Mouse (Mus musculus) T-helper 17 cell (primary cell): ENCODE data around the gene Zmynd8.

Source experiments
- in situ Hi-C, 2 experiments: fragments of 300-600 bp; cut with MboI, MseI; formaldehyde crosslinking; loops; 1 replicate in 1 of 2; 2 replicates in 1 of 2; pipeline ENCODE4 v1.15.1; 2025; ENCODE audit warnings: high pct_unique_total_duplicates in 2 of 2

The Zmynd8 gene

GRCm38 (mm10) chr2:165858453-165859384 lies 40.1 kb downstream of the Zmynd8 start:
- in situ Hi-C loops: no loop called here

GRCm38 (mm10) chr2:165857841-165858426 lies 40.9 kb downstream of the Zmynd8 start:
- in situ Hi-C loops: no loop called here

GRCm38 (mm10) chr2:165857395-165857831 lies 41.4 kb downstream of the Zmynd8 start:
- in situ Hi-C loops: no loop called here

- in situ Hi-C loops: no loop called here
Observed at GRCm38 (mm10) chr2:165856611-165857200, 42.1 kb downstream of the Zmynd8 start.

- in situ Hi-C loops: no loop called here
Observed at GRCm38 (mm10) chr2:165855641-165856301, 43.0 kb downstream of the Zmynd8 start.

- in situ Hi-C loops: no loop called here
Observed at GRCm38 (mm10) chr2:165854207-165854968, 44.4 kb downstream of the Zmynd8 start.

- in situ Hi-C loops: no loop called here
Observed at GRCm38 (mm10) chr2:165852896-165853633, 45.8 kb downstream of the Zmynd8 start.

GRCm38 (mm10) chr2:165852453-165852852 lies 46.4 kb downstream of the Zmynd8 start:
- in situ Hi-C loops: no loop called here

- in situ Hi-C loops: no loop called here
Observed at GRCm38 (mm10) chr2:165851811-165852415, 46.9 kb downstream of the Zmynd8 start.

GRCm38 (mm10) chr2:165850826-165851225 lies 48.0 kb downstream of the Zmynd8 start:
- in situ Hi-C loops: no loop called here

- in situ Hi-C loops: no loop called here
Observed at GRCm38 (mm10) chr2:165849129-165849528, 49.7 kb downstream of the Zmynd8 start.

- in situ Hi-C loops: no loop called here
Observed at GRCm38 (mm10) chr2:165846787-165847186, 52.0 kb downstream of the Zmynd8 start.

- in situ Hi-C loops: no loop called here
Observed at GRCm38 (mm10) chr2:165845490-165845889, 53.3 kb downstream of the Zmynd8 start.

GRCm38 (mm10) chr2:165843350-165843749 lies 55.5 kb downstream of the Zmynd8 start:
- in situ Hi-C loops: no loop called here

GRCm38 (mm10) chr2:165842241-165842640 lies 56.6 kb downstream of the Zmynd8 start:
- in situ Hi-C loops: no loop called here

- in situ Hi-C loops: no loop called here
Observed at GRCm38 (mm10) chr2:165841805-165842204, 57.0 kb downstream of the Zmynd8 start.

GRCm38 (mm10) chr2:165840852-165841251 lies 58.0 kb downstream of the Zmynd8 start:
- in situ Hi-C loops: no loop called here

GRCm38 (mm10) chr2:165839317-165839652 lies 59.5 kb downstream of the Zmynd8 start:
- in situ Hi-C loops: no loop called here

GRCm38 (mm10) chr2:165838606-165839316 lies 60.1 kb downstream of the Zmynd8 start:
- in situ Hi-C loops: no loop called here
